Mouse (Mus musculus) stomach, embryonic 16.5 days (tissue): ENCODE measurements around the gene Meox1. TPM values are rescaled to one million over a fixed set of nuclear protein-coding genes. Genes with fewer than 3 reads are reported as not detected.

Source experiments
- polyA plus RNA-seq: library from polyadenylated mRNA; unstranded; fragments of >200 nt; fragmentation: Nextera tagmentation; extraction: Ambion mirVana; gene quantifications from 2 replicates; pipeline ENCODE4 v1.2.1, GENCODE M21; 2015

Meox1 gene
- polyA plus RNA-seq, 1 experiment from 2014 or later: 6.0 TPM

Other genes with a start within 250 kb of the Meox1 start
- 8.2 and 8.5 TPM in 2 replicates for gene Arl4d, start 228.8 kb downstream of the Meox1 start, polyA plus RNA-seq
- gene Dhx8, start 161.5 kb downstream of the Meox1 start, polyA plus RNA-seq: 28.5 and 29.4 TPM in 2 replicates
- gene Etv4, start 109.0 kb downstream of the Meox1 start, polyA plus RNA-seq: 4.9 and 6.6 TPM in 2 replicates
- gene Sost, start 72.6 kb upstream of the Meox1 start, polyA plus RNA-seq: not detected in 2 replicates
- not detected in 2 replicates for gene Cfap97d1, start 89.9 kb upstream of the Meox1 start, polyA plus RNA-seq
- 26.1 and 26.3 TPM in 2 replicates for gene Dusp3, start 92.6 kb upstream of the Meox1 start, polyA plus RNA-seq
- 7.4 and 9.6 TPM in 2 replicates for gene Mpp3, start 134.1 kb upstream of the Meox1 start, polyA plus RNA-seq
- gene Cd300lg, start 147.1 kb upstream of the Meox1 start, polyA plus RNA-seq: 2.9 and 3.5 TPM in 2 replicates
- gene Mpp2, start 194.1 kb upstream of the Meox1 start, polyA plus RNA-seq: 7.9 and 8.3 TPM in 2 replicates
- gene Ppy, start 206.9 kb upstream of the Meox1 start, polyA plus RNA-seq: 6.0 and 6.7 TPM in 2 replicates
- 40.5 and 56.0 TPM in 2 replicates for gene Pyy, start 213.5 kb upstream of the Meox1 start, polyA plus RNA-seq